Mouse (Mus musculus): ENCODE measurements around the gene A330070K13Rik. TPM values are rescaled to one million over a fixed set of nuclear protein-coding genes. Genes with fewer than 3 reads are reported as not detected.

A330070K13Rik gene
- polyA plus RNA-seq (2016; fragmentation: Nextera tagmentation; extraction: Ambion mirVana), result not detected in 2 replicates

DNA sequence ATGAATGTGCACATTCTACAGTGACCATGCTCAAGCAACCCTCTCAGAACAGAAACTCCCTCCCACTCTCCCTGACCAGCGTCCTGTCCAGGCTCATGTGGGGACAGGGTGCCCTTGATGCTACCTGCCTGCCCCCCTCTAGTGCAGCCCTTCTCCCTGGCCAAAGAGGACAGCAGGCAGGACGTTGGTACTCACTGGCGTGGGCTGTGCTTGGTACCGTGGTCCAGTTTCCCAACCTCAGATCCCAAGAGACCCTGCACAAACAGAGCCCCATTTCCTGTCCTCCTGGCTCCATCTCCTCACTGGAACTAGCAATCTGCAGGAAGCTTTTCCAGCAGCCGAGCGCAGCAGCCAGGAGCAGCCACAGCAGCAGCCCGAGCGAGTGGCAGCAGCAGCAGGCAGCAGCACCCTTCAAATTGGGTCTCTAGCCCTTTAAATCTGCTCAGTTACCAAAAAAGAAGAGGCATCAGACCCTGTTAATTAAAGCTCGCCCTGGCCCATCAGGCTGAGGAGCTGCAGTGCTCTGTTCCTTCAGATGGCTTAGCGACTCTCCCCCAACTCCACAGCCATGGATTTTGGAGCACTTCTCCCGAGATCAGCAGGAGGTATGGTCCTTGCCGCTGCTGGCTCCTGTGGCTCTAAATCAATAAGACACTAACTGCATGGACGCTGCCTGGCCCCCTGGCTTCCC, at the start of gene A330070K13Rik:
TSS of gene A330070K13Rik (minus strand) at position 410 of the 691 bp plus-strand sequence.
- 17% methylated on average over 13 of the region's 13 CpGs for WGBS
- Histone ChIP-seq H3K9me3 (replicated peaks) (no peaks in the 10 kb centered on the region), H3K4me3 (peak within 1 kb of the TSS; percentile 20), H3K4me1 (peaks cover 13% of the 10 kb centered on the region), H3K4me2 (replicated peaks) (peak within 1 kb of the TSS; percentile 46), H3K36me3 (no peaks in the 10 kb centered on the region), H3K27ac (no peak within 1 kb of the TSS), H3K9ac (peak within 1 kb of the TSS; percentile 49), H3K27me3 (0 out of 2 replicates have a peak, but pooled peaks cover 8% of the 10 kb centered on the region)
- ATAC-seq (ENCODE audit: low FRiP score), result no peak

DNA sequence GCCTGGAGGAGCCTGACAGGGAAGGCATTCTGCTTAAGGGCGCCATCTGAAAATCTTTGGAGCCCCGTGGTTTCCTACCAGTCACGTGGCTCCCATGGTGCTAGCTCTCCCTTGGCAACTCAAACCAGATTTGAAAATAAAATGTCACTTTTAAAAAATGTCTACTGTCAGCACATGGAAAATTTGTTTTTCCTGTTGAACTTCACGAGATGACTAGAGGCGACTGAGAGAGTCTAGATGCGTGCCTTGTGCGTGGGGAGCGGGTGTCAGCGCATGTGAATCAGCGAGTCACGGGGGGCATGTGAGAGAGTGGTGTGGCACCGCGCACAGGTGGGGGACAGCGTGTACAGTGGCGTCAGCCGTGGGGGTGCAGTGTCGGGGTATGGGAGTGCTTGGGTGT, 27.1 kb upstream of the A330070K13Rik start:
- ATAC-seq (ENCODE audit: low FRiP score), result no peak
- no peak overlapping the region for H3K9ac ChIP-seq
- H3K4me1 ChIP-seq, result no peaks in the 10 kb centered on the region
- no peaks in the 10 kb centered on the region for H3K27me3 ChIP-seq
- no peak overlapping the region for H3K27ac ChIP-seq
- H3K36me3 ChIP-seq, result no peaks in the 10 kb centered on the region
- H3K9me3 ChIP-seq (replicated peaks), result peaks cover 6% of the 10 kb centered on the region; the same call in 1 of the 2 replicates
- H3K4me2 ChIP-seq (replicated peaks), result no peak overlapping the region
- H3K4me3 ChIP-seq, result no peak overlapping the region
- 94% methylated on average over 17 of the region's 17 CpGs for WGBS

DNA sequence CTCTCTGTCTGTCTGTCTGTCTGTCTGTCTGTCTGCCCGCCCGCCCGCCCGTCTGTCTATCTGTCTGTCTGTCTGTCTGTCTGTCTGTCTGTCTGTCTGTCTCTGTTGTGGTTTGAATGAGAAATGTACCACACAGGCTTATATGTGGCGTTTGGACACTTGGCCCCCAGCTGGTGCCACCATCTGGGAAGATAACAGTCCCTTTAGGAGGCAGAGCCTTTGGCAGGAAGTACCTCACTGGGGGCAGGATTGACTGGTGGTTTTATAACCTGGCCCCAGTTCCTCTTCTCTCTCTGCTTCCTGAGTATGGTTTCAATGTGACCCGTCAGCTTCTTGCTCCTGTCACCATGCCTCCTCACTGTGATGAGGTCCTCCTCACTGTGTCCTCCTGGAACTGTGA, 25.3 kb upstream of the A330070K13Rik start:
- Histone ChIP-seq H3K27me3 (no peaks in the 10 kb centered on the region), H3K4me1 (no peaks in the 10 kb centered on the region), H3K4me3 (no peak overlapping the region), H3K9ac (no peak overlapping the region), H3K4me2 (replicated peaks) (no peak overlapping the region), H3K9me3 (replicated peaks) (peaks cover 6% of the 10 kb centered on the region; the same call in 1 of the 2 replicates), H3K36me3 (no peaks in the 10 kb centered on the region), H3K27ac (no peak overlapping the region)
- 92% methylated on average over 6 of the region's 6 CpGs for WGBS
- no peak for ATAC-seq (ENCODE audit: low FRiP score)

DNA sequence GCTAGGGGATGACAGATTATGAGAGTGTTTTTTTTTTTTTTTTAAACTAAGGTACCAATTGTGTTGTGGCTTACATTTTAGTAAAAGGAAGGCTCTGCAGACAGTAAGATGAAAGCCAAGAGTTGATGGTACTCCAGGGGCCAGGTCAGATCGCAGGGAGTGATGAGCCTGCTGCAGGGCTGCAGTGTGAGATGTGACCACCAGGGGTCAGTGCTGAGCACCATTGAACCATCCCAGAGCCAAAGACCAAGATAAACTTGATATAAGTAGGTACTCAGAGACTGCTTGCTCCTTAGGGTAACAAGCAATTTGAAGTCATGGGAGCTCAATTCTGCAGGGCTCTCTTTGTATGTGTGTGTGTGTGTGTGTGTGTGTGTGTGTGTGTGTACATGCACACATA, 20.8 kb upstream of the A330070K13Rik start:
- 42% methylated on average over 1 of the region's 1 CpGs for WGBS
- no peak for ATAC-seq (ENCODE audit: low FRiP score)
- no peaks in the 10 kb centered on the region for H3K27me3 ChIP-seq

DNA sequence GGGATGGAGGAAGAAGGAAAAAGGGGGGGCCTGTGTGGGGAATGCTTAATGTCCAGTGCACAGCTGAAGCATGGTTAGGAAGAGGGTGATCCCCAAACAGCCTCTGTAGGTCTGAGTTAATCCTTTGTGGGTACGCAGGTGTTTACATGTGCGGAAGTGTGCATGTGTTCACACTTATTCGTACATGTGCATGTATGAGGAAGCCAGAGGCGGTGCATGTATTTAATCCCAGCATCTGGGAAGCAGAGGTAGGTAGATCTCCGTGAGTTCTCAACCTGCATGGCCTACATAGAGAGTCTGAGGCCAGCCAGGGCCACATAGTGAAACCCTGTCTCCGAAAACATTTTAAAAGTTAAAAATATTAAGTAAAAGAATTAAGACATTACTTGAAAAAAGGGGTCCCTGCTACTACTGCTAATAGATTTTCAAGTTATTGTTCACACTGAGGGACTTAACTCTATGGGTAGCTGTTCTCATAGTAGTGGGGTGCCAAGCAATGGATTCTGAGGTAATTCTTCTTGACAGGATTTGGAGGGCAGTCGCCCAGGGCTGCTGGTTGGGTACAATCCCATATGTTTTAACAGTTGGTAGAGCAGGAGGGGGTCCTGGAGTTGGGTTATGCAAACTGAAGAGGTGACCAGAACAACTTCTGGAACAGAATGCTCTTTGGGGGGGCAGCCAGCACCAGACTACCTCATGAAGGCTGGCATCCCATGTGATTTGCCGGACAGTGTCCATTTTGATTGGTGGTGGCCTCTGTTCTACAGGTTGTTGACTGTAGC, 15.9 kb upstream of the A330070K13Rik start:
- WGBS, result 88% methylated on average over 8 of the region's 8 CpGs

More for the DNA sequence above, 20.8 kb upstream of the A330070K13Rik start:
- Histone ChIP-seq H3K9me3 (replicated peaks) (peaks cover 12% of the 10 kb centered on the region; the same call in 1 of the 2 replicates), H3K27ac (no peak overlapping the region), H3K36me3 (no peaks in the 10 kb centered on the region), H3K9ac (no peak overlapping the region), H3K4me2 (replicated peaks) (no peak overlapping the region), H3K4me1 (no peaks in the 10 kb centered on the region), H3K4me3 (no peak overlapping the region)

DNA sequence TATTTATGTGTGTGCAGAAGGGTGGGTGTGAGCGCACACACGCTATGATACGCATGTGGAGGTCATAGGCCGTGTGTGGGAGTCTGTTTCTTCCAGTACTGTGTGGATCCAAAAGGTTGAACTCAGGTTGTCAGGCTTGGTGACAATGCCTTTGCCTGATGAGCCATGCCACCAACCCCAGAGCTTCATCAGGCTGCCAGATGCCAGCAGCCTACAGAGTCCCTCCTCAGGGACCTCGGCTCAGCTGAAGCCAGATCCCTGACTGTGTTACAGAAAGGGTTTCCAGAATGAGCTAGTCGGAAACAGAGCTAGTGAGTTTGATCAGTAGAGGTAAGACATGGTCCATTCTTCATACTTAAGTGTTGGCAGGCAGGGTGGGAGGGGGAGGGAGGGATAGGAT, 10.7 kb upstream of the A330070K13Rik start:
- no peak overlapping the region for H3K27ac ChIP-seq

More for the DNA sequence above, 15.9 kb upstream of the A330070K13Rik start:
- H3K27ac ChIP-seq, result no peak overlapping the region
- no peaks in the 10 kb centered on the region for H3K4me1 ChIP-seq
- no peak overlapping the region for H3K9ac ChIP-seq
- H3K27me3 ChIP-seq, result no peaks in the 10 kb centered on the region
- no peak for ATAC-seq (ENCODE audit: low FRiP score)
- H3K4me2 ChIP-seq (replicated peaks), result no peak overlapping the region
- peaks cover 12% of the 10 kb centered on the region; the same call in 1 of the 2 replicates for H3K9me3 ChIP-seq (replicated peaks)
- H3K36me3 ChIP-seq, result no peaks in the 10 kb centered on the region
- no peak overlapping the region for H3K4me3 ChIP-seq

DNA sequence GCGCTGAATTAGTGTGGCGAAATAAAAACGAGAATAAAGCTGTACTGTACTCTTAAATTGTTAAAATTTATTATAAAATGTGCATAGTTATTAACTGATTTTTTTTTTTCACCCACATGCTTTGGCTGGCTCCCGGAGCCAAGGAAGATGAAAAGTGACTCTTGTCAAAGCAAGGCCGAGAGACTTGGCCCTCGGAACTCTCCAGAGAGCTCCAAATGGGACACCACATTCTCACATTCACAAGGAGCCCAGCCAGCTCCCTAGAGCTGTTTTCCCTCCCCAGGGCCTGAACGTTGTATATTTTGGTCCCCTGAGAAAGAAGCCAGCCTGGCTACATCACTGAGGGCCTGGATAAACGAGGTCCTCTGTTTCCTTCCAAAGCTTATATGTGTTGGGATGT, 10.0 kb upstream of the A330070K13Rik start:
- H3K27ac ChIP-seq, result no peak overlapping the region
- H3K4me1 ChIP-seq, result no peaks in the 10 kb centered on the region
- H3K4me3 ChIP-seq, result no peak overlapping the region
- H3K27me3 ChIP-seq, result no peaks in the 10 kb centered on the region
- no peak overlapping the region for H3K9ac ChIP-seq
- WGBS, result 78% methylated on average over 8 of the region's 8 CpGs
- no peak for ATAC-seq (ENCODE audit: low FRiP score)
- H3K9me3 ChIP-seq (replicated peaks), result 0 out of 2 replicates have a peak, but pooled peaks cover 4% of the 10 kb centered on the region
- no peaks in the 10 kb centered on the region for H3K36me3 ChIP-seq
- H3K4me2 ChIP-seq (replicated peaks), result no peak overlapping the region

More for the DNA sequence above, 10.7 kb upstream of the A330070K13Rik start:
- Histone ChIP-seq H3K4me1 (no peaks in the 10 kb centered on the region), H3K4me3 (no peak overlapping the region), H3K9me3 (replicated peaks) (0 out of 2 replicates have a peak, but pooled peaks cover 4% of the 10 kb centered on the region), H3K9ac (no peak overlapping the region), H3K36me3 (no peaks in the 10 kb centered on the region), H3K27me3 (no peaks in the 10 kb centered on the region), H3K4me2 (replicated peaks) (no peak overlapping the region)
- 77% methylated on average over 6 of the region's 6 CpGs for WGBS
- ATAC-seq (ENCODE audit: low FRiP score), result no peak

DNA sequence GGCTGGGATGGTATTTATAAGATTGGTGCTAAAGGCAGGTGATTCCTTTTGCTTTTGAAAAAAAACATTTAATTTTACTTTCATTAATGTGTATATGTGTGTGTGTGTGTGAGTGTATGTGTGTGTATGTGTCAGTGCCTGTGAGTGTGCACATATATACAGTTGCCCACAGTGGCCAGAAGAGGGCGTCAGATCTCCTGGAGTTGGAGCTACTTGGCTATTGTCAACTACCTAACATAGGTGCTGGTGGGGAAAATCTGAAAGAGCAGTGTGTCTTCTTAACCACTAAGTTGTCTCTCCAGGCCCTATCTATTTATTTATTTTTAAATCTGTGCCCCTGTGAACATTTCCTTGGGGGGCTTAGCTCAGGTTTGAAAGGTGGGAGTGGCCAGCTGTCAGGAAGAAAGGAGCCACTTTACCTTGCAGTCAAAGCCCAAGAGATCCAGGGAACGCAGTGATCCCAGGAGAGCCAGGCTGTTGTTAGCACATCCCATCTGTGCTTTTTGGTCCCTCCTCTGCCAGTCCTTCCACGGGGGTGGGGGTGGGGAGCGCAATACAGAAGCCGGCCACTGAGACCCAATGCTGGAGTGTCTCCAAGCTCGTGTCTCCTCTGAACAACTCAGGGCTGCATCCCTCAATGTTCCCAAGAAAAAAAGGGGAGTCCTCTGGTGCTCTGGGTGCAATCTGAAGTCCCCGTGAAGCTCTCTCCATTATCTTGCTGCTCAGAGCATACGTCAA, 9.4 kb upstream of the A330070K13Rik start:
- ATAC-seq (ENCODE audit: low FRiP score), result no peak
- Histone ChIP-seq H3K27ac (no peak overlapping the region), H3K9ac (no peak overlapping the region), H3K4me1 (no peaks in the 10 kb centered on the region), H3K27me3 (no peaks in the 10 kb centered on the region), H3K9me3 (replicated peaks) (0 out of 2 replicates have a peak, but pooled peaks cover 4% of the 10 kb centered on the region), H3K36me3 (no peaks in the 10 kb centered on the region), H3K4me2 (replicated peaks) (no peak overlapping the region), H3K4me3 (no peak overlapping the region)
- WGBS, result 47% methylated on average over 8 of the region's 8 CpGs

DNA sequence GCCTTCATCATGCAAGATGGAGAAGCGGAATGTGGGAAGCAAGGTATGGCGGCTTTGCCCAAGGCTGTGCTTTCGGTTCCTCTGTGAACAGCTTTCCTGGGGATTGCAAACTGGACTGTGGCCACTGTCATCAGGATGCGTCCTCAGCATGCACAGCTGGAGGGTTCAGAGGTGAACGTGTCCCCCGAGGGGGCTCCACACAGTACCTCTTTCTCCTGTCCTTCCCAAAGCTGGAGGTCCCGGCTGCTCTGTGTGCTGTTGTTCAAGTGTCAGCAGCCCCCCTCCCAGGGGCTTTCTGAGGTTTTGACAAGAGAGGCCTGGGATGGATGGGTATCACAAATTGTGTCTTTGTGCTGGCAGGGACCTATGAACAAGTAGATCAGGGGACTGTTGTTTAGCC, 2.0 kb upstream of the A330070K13Rik start:
- ATAC-seq (ENCODE audit: low FRiP score), result no peak
- H3K9ac ChIP-seq, result no peak overlapping the region
- no peak overlapping the region for H3K4me2 ChIP-seq (replicated peaks)
- H3K36me3 ChIP-seq, result no peaks in the 10 kb centered on the region
- H3K27ac ChIP-seq, result no peak overlapping the region
- H3K9me3 ChIP-seq (replicated peaks), result 0 out of 2 replicates have a peak, but pooled peaks cover 4% of the 10 kb centered on the region
- H3K4me1 ChIP-seq, result peaks cover 13% of the 10 kb centered on the region
- H3K27me3 ChIP-seq, result 0 out of 2 replicates have a peak, but pooled peaks cover 5% of the 10 kb centered on the region
- WGBS, result 44% methylated on average over 7 of the region's 7 CpGs
- H3K4me3 ChIP-seq, result no peak overlapping the region

DNA sequence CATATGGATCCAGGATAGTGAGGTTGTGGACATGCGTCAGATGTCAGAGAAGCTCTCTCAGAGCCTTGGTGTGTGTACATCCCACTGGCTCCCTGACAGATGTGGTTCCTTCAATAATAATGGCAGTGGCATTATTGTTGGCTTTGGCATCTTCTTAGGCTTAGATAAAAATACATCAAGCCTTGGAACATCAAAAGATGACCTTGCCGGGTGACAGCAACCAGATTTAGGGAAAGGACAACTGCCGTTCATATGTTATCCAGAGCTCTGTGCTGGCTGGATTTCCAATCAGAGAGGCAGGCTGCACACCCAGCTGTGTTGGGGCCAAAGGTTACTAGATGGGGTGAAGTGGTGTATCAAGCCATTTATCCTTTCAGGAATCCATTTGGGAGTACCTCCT, 9.0 kb downstream of the A330070K13Rik start:
- H3K36me3 ChIP-seq, result no peaks in the 10 kb centered on the region
- no peaks in the 10 kb centered on the region for H3K27me3 ChIP-seq
- no peaks in the 10 kb centered on the region for H3K4me1 ChIP-seq
- H3K4me2 ChIP-seq (replicated peaks), result no peak overlapping the region
- no peaks in the 10 kb centered on the region for H3K9me3 ChIP-seq (replicated peaks)
- WGBS, result 85% methylated on average over 3 of the region's 3 CpGs
- no peak overlapping the region for H3K4me3 ChIP-seq
- ATAC-seq (ENCODE audit: low FRiP score), result no peak
- H3K27ac ChIP-seq, result no peak overlapping the region
- no peak overlapping the region for H3K9ac ChIP-seq

DNA sequence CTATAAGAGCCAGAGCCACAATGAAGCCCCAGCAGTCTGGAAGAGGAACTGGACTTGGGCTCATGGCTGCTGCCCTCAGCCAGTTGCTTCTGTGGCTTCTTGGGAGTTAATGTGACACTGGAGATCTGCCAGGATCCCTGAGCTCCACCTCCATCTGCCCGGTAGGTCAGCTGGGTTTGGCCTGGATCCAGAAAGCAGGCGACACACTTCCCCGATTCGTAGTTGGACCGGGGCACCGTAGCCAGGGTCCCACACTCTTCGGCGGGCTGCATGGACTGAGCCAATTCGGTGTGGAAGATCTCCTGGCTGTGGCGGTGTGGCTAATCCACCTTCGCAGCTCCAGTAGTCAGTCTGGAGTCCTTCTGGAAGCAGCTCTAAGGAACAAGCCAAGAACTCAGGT, 15.2 kb downstream of the A330070K13Rik start, which contains the start of gene Caln1:
TSS of gene Caln1 (plus strand) at position 219 of the 400 bp plus-strand sequence.
- ATAC-seq (ENCODE audit: low FRiP score), result no peak
- Histone ChIP-seq H3K9ac (no peak within 1 kb of the TSS), H3K4me1 (no peaks in the 10 kb centered on the region), H3K4me3 (no peak within 1 kb of the TSS), H3K36me3 (no peaks in the 10 kb centered on the region), H3K27ac (no peak within 1 kb of the TSS), H3K9me3 (replicated peaks) (no peaks in the 10 kb centered on the region), H3K27me3 (no peaks in the 10 kb centered on the region; the same call in 1 of the 2 replicates), H3K4me2 (replicated peaks) (no peak within 1 kb of the TSS)
- 76% methylated on average over 11 of the region's 11 CpGs for WGBS

DNA sequence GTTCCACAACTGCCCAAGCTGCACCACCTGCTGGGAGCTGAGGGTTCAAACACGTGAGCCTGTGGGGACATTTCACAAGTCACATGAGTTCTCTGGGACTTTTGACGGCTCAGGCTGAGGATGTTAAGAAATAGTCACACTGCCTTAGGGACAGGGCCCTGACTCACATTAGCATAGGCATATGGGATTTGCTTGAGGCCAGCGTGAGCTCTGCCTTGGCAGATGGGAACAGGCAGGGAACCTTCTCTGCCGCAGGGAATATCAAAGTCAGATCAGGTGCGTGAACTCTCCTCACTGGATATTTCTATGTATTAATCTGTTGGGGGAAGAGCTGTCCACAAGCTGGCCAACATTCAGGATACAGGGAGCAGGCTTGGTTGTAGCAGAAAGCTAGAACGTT, 16.2 kb downstream of the A330070K13Rik start:
- Histone ChIP-seq H3K27me3 (no peaks in the 10 kb centered on the region; the same call in 1 of the 2 replicates), H3K4me3 (no peak overlapping the region), H3K4me1 (no peaks in the 10 kb centered on the region), H3K9me3 (replicated peaks) (no peaks in the 10 kb centered on the region), H3K9ac (no peak overlapping the region), H3K4me2 (replicated peaks) (no peak overlapping the region), H3K36me3 (no peaks in the 10 kb centered on the region), H3K27ac (no peak overlapping the region)
- no peak for ATAC-seq (ENCODE audit: low FRiP score)
- 78% methylated on average over 6 of the region's 6 CpGs for WGBS

Data from hindbrain, embryonic 12.5 days (tissue).